Mouse (Mus musculus): ENCODE data around the gene Adam26a.
"Not testable (repeated sequence)": the region's sequence is repeated elsewhere in the genome, so short reads cannot be mapped to it uniquely, and the experiment has no call there.

The Adam26a gene

GRCm38 (mm10) chr8:43576607-43577006 lies at the start of gene Adam26a:
Gene Adam26a, minus strand, starts transcription at chr8:43576707.
- not testable (repeated sequence) for DNase-seq (ENCODE audit: low read depth, low spot score)

GRCm38 (mm10) chr8:43616046-43616445 lies 39.5 kb upstream of the Adam26a start:
- DNase-seq (ENCODE audit: low read depth, low spot score), result no peak

- DNase-seq (ENCODE audit: low read depth, low spot score), result not testable (repeated sequence)
These were observed 27.1 kb upstream of the Adam26a start for GRCm38 (mm10) chr8:43603657-43604056.

- not testable (repeated sequence) for DNase-seq (ENCODE audit: low read depth, low spot score)
These were observed 26.7 kb upstream of the Adam26a start for GRCm38 (mm10) chr8:43603166-43603565.

GRCm38 (mm10) chr8:43528006-43528405 lies 48.5 kb downstream of the Adam26a start, which contains the start of gene Adam26b:
Gene Adam26b, minus strand, starts transcription at chr8:43528106.
- DNase-seq (ENCODE audit: low read depth, low spot score), result not testable (repeated sequence)
